Mouse (Mus musculus) neural tube, embryonic 13.5 days (tissue): ENCODE data around the gene Tmem86a. TPM values are rescaled to one million over a fixed set of nuclear protein-coding genes. Genes with fewer than 3 reads are reported as not detected.

Experiments
- ATAC-seq: fragments of 200-750 bp; cut with Nextera tagmentation; 2 replicates; pipeline ENCODE4 v1.8.0; 2017; ENCODE audit warnings: low read depth, mild to moderate bottlenecking, moderate TSS enrichment, moderate library complexity
- H3K27ac ChIP-seq: fragments of 300-500 bp; sonication (generic); replicated peaks from 2 replicates; pipeline ENCODE4 v1.5.1; 2015; ENCODE audit warnings: moderate library complexity, mild to moderate bottlenecking, inconsistent platforms
- H3K27me3 ChIP-seq: fragments of 300-500 bp; sonication (generic); 2 replicates; pipeline ENCODE4 v1.6.1; 2015; ENCODE audit warnings: mild to moderate bottlenecking, inconsistent platforms
- H3K36me3 ChIP-seq: fragments of 300-500 bp; sonication (generic); 2 replicates; pipeline ENCODE4 v1.6.1; 2015; ENCODE audit warnings: mild to moderate bottlenecking, inconsistent platforms
- H3K4me1 ChIP-seq: fragments of 300-500 bp; sonication (generic); replicated peaks from 2 replicates; pipeline ENCODE4 v1.6.1; 2015; ENCODE audit warnings: inconsistent platforms
- H3K4me2 ChIP-seq: fragments of 300-500 bp; sonication (generic); 2 replicates; pipeline ENCODE4 v1.6.1; 2015; ENCODE audit warnings: inconsistent platforms, mild to moderate bottlenecking, moderate library complexity
- H3K4me3 ChIP-seq: fragments of 300-500 bp; sonication (generic); 2 replicates; pipeline ENCODE4 v1.5.1; 2015; ENCODE audit warnings: mild to moderate bottlenecking, inconsistent platforms
- H3K9ac ChIP-seq: fragments of 300-500 bp; sonication (generic); 2 replicates; pipeline ENCODE4 v1.6.1; 2015; ENCODE audit warnings: moderate library complexity, mild to moderate bottlenecking, inconsistent platforms
- H3K9me3 ChIP-seq: fragments of 300-500 bp; sonication (generic); 2 replicates; pipeline ENCODE4 v1.6.1; 2016; ENCODE audit warnings: inconsistent platforms
- WGBS: fragments of 180-500 bp; shearing (Covaris S2); methylation state at CpG from one replicate; pipeline ENCODE4 v1.1.7; 2015; 5-methylcytosine and 5-hydroxymethylcytosine counted together
- polyA plus RNA-seq: library from polyadenylated mRNA; unstranded; fragments of >200 nt; fragmentation: Nextera tagmentation; extraction: Ambion mirVana; gene quantifications from 2 replicates; pipeline ENCODE4 v1.2.1, GENCODE M21; 2015

Tmem86a gene
- polyA plus RNA-seq, 1 experiment from 2014 or later = 25.8 TPM

DNA sequence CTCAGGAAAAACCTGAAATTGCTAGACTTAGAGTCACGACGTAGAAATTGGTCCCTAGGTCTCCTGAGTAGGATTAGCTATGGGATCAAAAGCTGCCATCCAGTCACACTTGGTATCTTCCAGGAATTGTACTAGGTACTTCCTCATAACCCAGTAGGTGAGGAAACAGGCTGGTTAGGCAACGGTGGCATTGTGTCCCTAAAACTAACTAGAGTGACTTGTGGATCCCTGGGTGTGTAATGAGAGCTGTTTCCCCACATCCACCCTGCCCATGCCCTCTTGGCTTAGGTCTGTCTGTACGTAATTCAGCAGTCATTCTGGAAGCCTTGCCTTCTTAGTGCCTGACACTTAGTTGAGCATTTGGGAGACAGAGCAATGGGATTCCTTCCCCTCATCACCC is 5.9 kb downstream of the Tmem86a start:
- ATAC-seq = no peak
- Histone ChIP-seq H3K4me1 (peaks cover 19% of the 10 kb centered on the region), H3K9me3 (no peaks in the 10 kb centered on the region), H3K27me3 (no peaks in the 10 kb centered on the region), H3K4me3 (no peak overlapping the region), H3K4me2 (no peak overlapping the region), H3K9ac (no peak overlapping the region), H3K27ac (no peak overlapping the region), H3K36me3 (peaks cover 17% of the 10 kb centered on the region)
- WGBS = 86% methylated on average over 4 of the region's 4 CpGs

DNA sequence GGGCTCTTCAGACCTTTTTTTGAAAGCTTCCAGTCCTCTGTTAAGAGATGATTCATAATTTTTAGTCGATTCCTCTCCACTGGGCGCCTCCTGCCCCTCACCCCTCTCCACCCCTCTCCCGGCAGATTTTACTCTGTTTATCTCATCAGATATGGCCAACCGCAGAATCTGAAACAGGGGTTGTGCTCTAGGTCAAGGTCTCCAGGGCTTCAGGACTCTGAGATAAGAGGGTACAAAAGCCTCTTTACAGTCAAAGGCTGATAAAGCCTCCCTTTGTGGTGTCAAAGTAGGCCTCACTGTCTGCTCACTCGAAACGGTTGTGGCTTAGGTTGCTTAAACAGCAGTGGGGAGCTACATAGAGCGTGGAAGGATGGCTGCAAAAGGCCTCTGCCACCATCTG is 8.9 kb downstream of the Tmem86a start:
- ATAC-seq = no peak
- WGBS = 88% methylated on average over 7 of the region's 7 CpGs

DNA sequence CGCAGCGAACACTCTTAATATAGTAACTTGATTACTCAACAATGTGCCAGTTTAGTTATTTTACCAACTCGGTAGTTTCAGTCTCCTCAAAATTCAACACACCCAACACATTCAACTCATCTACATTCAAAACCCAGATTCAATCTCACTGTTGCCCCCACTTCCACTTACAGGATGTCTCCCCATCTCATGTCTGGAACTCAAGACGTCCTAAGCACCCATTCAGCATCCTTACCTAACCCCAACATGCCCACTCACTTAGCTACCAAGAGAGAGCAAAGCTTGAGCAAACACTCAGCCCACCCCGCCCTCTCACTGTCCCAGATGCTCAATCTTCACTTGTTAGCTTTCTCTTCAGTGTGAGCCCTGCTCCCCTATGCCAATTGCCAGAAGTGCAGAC is 11.2 kb downstream of the Tmem86a start:
- Histone ChIP-seq H3K4me2 (no peak overlapping the region), H3K9ac (no peak overlapping the region), H3K27ac (no peak overlapping the region), H3K36me3 (no peaks in the 10 kb centered on the region), H3K4me1 (no peaks in the 10 kb centered on the region), H3K27me3 (no peaks in the 10 kb centered on the region), H3K9me3 (no peaks in the 10 kb centered on the region), H3K4me3 (no peak overlapping the region)
- no peak for ATAC-seq
- 87% methylated on average over 5 of the region's 5 CpGs for WGBS

More for the DNA sequence above, 8.9 kb downstream of the Tmem86a start:
- Histone ChIP-seq H3K27ac (no peak overlapping the region), H3K9ac (no peak overlapping the region), H3K9me3 (no peaks in the 10 kb centered on the region), H3K4me1 (no peaks in the 10 kb centered on the region), H3K4me2 (no peak overlapping the region), H3K27me3 (no peaks in the 10 kb centered on the region), H3K36me3 (peaks cover 1% of the 10 kb centered on the region; the same call in 1 of the 2 replicates), H3K4me3 (no peak overlapping the region)

DNA sequence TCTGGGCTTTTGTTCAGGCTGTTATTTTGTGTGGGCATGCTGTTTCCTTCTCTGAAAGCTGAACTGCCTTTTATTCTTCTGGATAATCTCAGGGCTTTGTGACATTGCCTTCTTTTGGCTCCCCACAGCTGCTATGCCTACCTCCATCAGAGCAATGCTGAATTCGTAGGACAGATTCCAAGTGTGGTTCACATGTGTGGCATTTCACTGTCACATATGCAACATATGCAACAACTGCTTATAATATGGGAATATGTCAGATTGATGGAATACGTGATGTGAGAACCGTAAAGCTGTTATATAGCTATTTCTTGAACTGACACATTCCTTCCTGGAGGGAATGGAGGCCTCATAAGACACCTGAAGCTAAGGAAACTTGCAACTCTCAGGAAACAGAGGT is 16.5 kb downstream of the Tmem86a start:
- no peaks in the 10 kb centered on the region for H3K4me1 ChIP-seq
- no peaks in the 10 kb centered on the region for H3K27me3 ChIP-seq
- no peaks in the 10 kb centered on the region for H3K9me3 ChIP-seq
- no peak for ATAC-seq
- no peak overlapping the region for H3K4me2 ChIP-seq
- WGBS = 86% methylated on average over 3 of the region's 3 CpGs
- H3K9ac ChIP-seq = no peak overlapping the region
- no peaks in the 10 kb centered on the region for H3K36me3 ChIP-seq
- H3K4me3 ChIP-seq = no peak overlapping the region
- no peak overlapping the region for H3K27ac ChIP-seq

DNA sequence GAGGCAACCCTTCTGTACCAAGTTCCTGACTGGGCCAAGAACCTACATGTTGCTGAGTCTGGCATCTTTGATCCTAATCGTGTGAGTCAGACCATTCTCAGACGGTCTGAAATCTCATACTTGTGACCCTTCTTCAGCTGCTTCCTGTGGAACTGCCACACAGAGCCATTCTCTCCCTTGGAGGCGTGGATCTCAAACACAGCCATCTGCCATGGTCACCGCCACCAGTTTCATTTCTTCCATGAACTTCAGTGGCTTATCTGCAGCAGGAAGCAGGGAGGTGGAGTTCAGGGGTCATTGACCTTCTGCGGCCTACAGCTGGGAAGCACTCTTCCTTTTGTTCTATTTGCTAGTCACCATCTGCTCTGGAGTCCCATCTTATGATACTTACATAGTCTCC is 17.5 kb downstream of the Tmem86a start:
- no peaks in the 10 kb centered on the region for H3K9me3 ChIP-seq
- ATAC-seq = no peak
- 74% methylated on average over 5 of the region's 5 CpGs for WGBS

DNA sequence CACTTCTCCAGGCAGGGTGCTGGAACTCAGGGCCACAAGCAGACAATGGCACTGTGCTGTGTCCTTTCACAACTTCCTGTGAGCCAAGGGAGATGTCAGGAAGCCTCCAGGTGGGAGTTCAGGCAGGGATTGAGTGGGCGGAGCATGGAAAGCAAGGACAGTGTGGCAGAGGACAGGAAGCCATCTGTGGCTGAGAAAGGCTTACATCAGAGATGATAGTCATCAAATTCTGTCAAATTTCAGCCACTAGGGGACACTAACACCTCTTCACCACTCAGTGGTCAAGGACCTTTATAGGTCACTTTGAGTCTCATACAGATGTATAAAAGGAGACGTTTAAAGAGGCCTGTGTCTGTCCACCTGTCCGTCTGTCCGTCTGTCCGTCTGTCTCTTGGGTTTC is 22.1 kb downstream of the Tmem86a start:
- WGBS = 81% methylated on average over 5 of the region's 5 CpGs
- Histone ChIP-seq H3K27me3 (no peaks in the 10 kb centered on the region), H3K9me3 (no peaks in the 10 kb centered on the region), H3K36me3 (no peaks in the 10 kb centered on the region), H3K27ac (no peak overlapping the region), H3K4me2 (no peak overlapping the region), H3K4me1 (peaks cover 8% of the 10 kb centered on the region), H3K9ac (no peak overlapping the region), H3K4me3 (no peak overlapping the region)
- no peak for ATAC-seq

More for the DNA sequence above, 17.5 kb downstream of the Tmem86a start:
- H3K27ac ChIP-seq = no peak overlapping the region
- H3K36me3 ChIP-seq = no peaks in the 10 kb centered on the region
- no peak overlapping the region for H3K4me3 ChIP-seq
- no peak overlapping the region for H3K9ac ChIP-seq
- no peaks in the 10 kb centered on the region for H3K4me1 ChIP-seq
- H3K27me3 ChIP-seq = no peaks in the 10 kb centered on the region
- H3K4me2 ChIP-seq = no peak overlapping the region

DNA sequence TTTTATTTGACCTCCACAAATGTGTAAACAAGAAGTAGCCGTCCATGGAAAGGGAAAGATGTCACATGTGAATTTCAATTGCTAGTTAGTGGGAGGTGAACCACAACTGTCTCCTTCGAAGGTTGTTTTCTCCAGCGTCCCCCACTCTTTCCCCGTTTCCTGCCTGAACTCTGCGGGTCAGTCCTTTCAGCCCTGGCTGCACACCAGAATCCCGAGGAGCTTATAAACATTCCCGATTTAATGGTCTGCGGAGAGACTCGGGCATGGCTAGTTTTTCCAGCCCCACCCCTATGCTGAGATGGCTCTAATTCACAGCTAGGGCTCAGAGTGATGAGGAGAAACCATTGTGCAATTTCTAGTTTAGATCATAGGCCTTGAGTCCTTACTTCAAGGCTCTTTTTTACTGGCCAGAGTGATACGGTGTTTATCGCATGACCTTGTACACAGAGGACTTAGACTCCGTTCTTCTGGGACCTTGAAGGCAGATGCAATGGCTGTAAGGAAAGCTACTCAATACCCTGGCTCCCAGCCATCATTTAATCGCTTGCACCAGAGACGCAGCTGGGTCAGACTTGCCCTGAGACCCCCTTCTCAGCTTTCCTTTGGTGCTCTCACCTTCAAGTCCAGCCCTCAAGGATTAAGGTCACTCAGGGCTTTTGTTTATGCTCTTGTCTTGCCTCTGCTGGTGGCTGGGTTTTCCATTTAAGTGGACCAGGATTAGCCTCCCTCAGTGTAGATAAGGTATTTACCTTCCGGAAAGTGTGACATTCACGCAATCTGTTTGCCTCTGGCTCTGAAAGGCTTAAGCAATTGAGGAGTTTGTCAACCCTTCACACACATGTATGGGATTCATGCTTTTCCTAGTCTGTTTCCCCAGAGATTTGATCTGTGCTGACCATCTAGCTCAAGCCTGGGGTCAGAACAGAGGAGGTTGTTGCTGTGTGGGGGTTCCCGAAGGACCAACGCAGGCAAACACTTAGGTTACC is 23.4 kb downstream of the Tmem86a start:
- ATAC-seq = no peak
- 0 out of 2 replicates have a peak overlapping the region, but pooled peaks have one; percentile 24 for H3K27ac ChIP-seq
- no peak overlapping the region for H3K4me2 ChIP-seq
- H3K36me3 ChIP-seq = peaks cover 11% of the 10 kb centered on the region; the same call in 1 of the 2 replicates
- 62% methylated on average over 18 of the region's 18 CpGs for WGBS
- no peak overlapping the region for H3K4me3 ChIP-seq
- no peaks in the 10 kb centered on the region for H3K27me3 ChIP-seq
- H3K4me1 ChIP-seq = peaks cover 8% of the 10 kb centered on the region
- H3K9me3 ChIP-seq = no peaks in the 10 kb centered on the region
- no peak overlapping the region for H3K9ac ChIP-seq

DNA sequence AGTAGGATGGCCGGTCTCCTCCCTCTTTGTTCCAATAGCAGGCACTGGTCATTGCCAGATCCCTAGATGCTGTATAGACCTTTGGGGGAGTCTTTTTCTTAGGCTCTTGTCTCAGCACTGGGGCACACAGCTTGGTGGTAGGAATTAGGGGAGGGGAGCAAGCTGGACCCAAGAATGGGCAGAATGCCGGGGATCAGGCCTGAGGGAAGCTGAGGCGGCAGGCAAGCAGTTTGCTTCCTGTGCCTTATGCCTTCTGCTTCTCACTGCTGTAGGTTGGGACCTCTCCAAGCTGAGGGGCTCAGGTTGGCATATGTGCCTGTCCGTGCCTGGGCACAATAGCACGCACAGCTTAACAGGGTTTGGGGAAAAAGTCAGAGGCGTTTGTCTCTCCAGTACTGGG is 25.8 kb downstream of the Tmem86a start:
- no peak for ATAC-seq
- Histone ChIP-seq H3K4me1 (peaks cover 8% of the 10 kb centered on the region), H3K9me3 (no peaks in the 10 kb centered on the region), H3K4me2 (no peak overlapping the region), H3K9ac (no peak overlapping the region), H3K36me3 (peaks cover 29% of the 10 kb centered on the region), H3K4me3 (no peak overlapping the region), H3K27ac (no peak overlapping the region), H3K27me3 (no peaks in the 10 kb centered on the region)
- 90% methylated on average over 6 of the region's 6 CpGs for WGBS

DNA sequence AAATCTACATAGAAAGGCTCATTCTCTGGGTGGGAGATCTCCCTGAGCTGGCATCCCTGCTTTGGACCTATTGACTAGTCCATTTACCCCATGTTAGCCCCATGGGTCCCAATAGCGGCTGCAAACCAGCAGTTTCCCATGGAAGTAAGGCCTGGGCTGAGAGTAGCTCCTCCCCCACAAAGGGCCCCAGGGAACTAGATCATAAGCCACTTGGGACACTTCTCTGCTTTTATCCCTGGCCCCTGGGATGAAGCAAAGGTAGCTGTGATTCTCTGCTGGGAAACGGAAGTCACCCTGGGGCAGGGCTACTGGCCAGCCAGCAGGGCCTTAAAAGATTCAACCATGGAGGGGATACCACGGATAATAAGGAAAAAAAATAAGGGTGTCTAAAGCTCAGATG is 26.3 kb downstream of the Tmem86a start:
- Histone ChIP-seq H3K27me3 (no peaks in the 10 kb centered on the region), H3K4me1 (peaks cover 8% of the 10 kb centered on the region), H3K36me3 (peaks cover 34% of the 10 kb centered on the region), H3K4me2 (no peak overlapping the region), H3K9ac (no peak overlapping the region), H3K9me3 (no peaks in the 10 kb centered on the region), H3K4me3 (no peak overlapping the region), H3K27ac (no peak overlapping the region)
- ATAC-seq = no peak
- 75% methylated on average over 3 of the region's 3 CpGs for WGBS

DNA sequence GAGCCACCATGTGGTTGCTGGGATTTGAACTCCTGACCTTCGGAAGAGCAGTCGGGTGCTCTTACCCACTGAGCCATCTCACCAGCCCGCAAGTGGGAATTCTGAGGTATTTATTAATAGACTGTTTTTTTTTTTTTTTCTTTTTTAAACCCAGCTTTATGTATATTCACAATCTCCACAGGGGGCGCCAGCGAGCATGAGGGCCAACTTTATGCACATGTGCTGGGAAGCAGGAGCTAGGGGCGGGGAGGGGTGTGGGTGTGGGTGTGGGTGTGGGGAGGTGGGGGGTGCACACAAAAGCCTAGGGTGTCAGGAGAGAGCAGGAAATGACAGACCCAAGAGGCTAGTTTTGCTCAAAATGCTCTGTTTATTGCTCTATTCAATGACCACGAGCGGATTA is 27.1 kb downstream of the Tmem86a start:
- Histone ChIP-seq H3K4me1 (peaks cover 8% of the 10 kb centered on the region), H3K4me3 (no peak overlapping the region), H3K36me3 (peaks cover 40% of the 10 kb centered on the region), H3K4me2 (no peak overlapping the region), H3K27ac (no peak overlapping the region), H3K27me3 (no peaks in the 10 kb centered on the region), H3K9ac (no peak overlapping the region), H3K9me3 (no peaks in the 10 kb centered on the region)
- ATAC-seq = no peak
- 67% methylated on average over 8 of the region's 8 CpGs for WGBS

DNA sequence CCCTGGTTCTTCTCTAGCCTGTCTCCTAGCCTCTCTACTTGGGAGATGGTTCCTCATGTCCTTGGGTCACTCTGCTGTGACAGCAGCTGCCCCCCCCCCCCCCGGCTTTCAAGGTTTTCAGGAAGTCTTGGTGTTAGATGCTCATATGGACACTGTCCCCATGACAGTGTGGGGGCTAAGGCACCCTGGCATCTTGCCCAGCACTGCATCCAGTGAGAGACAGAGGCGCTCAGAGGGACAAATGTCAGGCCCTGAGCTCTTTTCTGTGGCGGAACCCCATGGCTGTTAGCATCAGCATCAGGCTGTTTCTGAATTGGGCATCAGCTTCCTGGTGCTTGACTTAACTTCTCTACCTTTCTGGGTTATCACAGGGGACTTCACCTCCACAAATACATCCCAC is 30.5 kb downstream of the Tmem86a start:
- H3K27me3 ChIP-seq = no peaks in the 10 kb centered on the region
- H3K4me1 ChIP-seq = no peaks in the 10 kb centered on the region
- no peak overlapping the region for H3K4me2 ChIP-seq
- no peak overlapping the region for H3K27ac ChIP-seq
- WGBS = 63% methylated on average over 3 of the region's 3 CpGs
- H3K9ac ChIP-seq = no peak overlapping the region
- H3K9me3 ChIP-seq = no peaks in the 10 kb centered on the region
- ATAC-seq = no peak
- H3K36me3 ChIP-seq = peaks cover 75% of the 10 kb centered on the region
- H3K4me3 ChIP-seq = no peak overlapping the region

DNA sequence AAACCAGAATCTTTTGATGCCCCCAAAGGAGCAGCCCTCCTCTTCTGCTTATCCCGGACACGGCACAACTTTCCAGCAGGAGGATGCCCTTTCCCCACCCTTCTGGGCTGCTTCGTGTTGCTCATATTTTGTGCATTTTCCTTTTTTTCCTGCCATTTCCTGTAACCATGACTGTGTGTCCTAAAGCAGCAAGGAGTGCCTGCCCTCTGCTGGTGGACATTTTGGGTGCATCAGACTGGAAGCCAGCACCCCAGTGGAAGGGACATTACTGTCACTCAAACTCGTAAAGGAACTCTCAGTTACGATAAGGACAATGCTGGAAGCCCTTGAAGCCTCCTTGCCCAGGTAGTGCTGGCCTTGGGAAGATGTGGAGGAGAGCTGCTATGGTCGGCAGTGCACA is 30.9 kb downstream of the Tmem86a start:
- Histone ChIP-seq H3K36me3 (peaks cover 79% of the 10 kb centered on the region), H3K27ac (no peak overlapping the region), H3K9me3 (no peaks in the 10 kb centered on the region), H3K27me3 (no peaks in the 10 kb centered on the region), H3K9ac (no peak overlapping the region), H3K4me1 (no peaks in the 10 kb centered on the region), H3K4me2 (no peak overlapping the region), H3K4me3 (no peak overlapping the region)
- ATAC-seq = no peak
- 50% methylated on average over 6 of the region's 6 CpGs for WGBS

DNA sequence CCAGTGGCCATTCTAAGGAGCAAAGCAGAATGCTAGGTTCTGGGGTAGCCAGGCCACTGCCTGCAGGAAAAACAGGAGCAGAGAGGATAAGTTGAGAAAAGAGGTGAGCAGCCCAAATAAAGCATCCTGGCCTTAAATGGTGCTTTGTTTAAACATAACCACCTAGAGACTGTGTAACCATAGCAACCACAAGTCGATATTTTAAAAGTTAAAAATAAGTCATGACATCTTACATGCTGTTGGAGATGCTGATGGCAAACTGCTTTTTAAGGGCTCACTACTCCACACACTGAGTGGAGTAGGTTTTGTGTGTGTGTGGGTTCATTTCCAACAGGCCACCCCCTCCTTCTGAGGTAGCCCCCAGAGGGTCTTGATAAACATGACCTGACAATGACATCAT is 34.7 kb downstream of the Tmem86a start:
- ATAC-seq = no peak
- no peak overlapping the region for H3K4me2 ChIP-seq
- H3K36me3 ChIP-seq = peaks cover 93% of the 10 kb centered on the region
- WGBS = 90% methylated on average over 1 of the region's 1 CpGs
- H3K4me1 ChIP-seq = no peaks in the 10 kb centered on the region
- H3K4me3 ChIP-seq = no peak overlapping the region
- no peak overlapping the region for H3K9ac ChIP-seq
- no peak overlapping the region for H3K27ac ChIP-seq
- H3K9me3 ChIP-seq = no peaks in the 10 kb centered on the region
- H3K27me3 ChIP-seq = no peaks in the 10 kb centered on the region
